Mouse (Mus musculus) thymus, adult 2 months (tissue): ENCODE data around the gene Adipoq. TPM values are rescaled to one million over a fixed set of nuclear protein-coding genes. Genes with fewer than 3 reads are reported as not detected.

Source experiments
- DNase-seq: peaks from one replicate; pipeline ENCODE4 v3.0.0; 2021
- H3K27ac ChIP-seq: fragments of 200-500 bp; 2 replicates; pipeline ENCODE4 v1.5.1; 2012; ENCODE audit warnings: low read length, control low read depth; ENCODE audit not compliant: control insufficient read depth, insufficient read depth
- H3K27me3 ChIP-seq: fragments of 200-500 bp; 2 replicates; pipeline ENCODE4 v1.6.1; 2012; ENCODE audit warnings: mild to moderate bottlenecking, low read length, moderate library complexity, mixed read lengths; ENCODE audit not compliant: control insufficient read depth, insufficient read depth
- H3K36me3 ChIP-seq: fragments of 200-500 bp; 2 replicates; pipeline ENCODE4 v1.6.1; 2012; ENCODE audit warnings: mild to moderate bottlenecking, low read length, moderate library complexity; ENCODE audit not compliant: control insufficient read depth, insufficient read depth
- H3K4me1 ChIP-seq: fragments of 200-500 bp; replicated peaks from 2 replicates; pipeline ENCODE4 v1.6.1; 2012; ENCODE audit warnings: low read length; ENCODE audit not compliant: control insufficient read depth, insufficient read depth
- H3K4me3 ChIP-seq: fragments of 200-500 bp; 2 replicates; pipeline ENCODE4 v1.5.1; 2012; ENCODE audit warnings: mild to moderate bottlenecking, low read length, control low read depth, moderate library complexity; ENCODE audit not compliant: control insufficient read depth, insufficient read depth
- CTCF ChIP-seq: fragments of 200-500 bp; IDR thresholded peaks from 2 replicates; pipeline ENCODE4 v1.5.1; 2012; ENCODE audit warnings: mild to moderate bottlenecking, control low read depth, low read length, moderate library complexity, borderline replicate concordance; ENCODE audit not compliant: control insufficient read depth, poor library complexity, insufficient read depth; ENCODE audit errors: extremely low read depth
- POLR2A ChIP-seq: fragments of 200-500 bp; IDR thresholded peaks from 2 replicates; pipeline ENCODE4 v1.6.1; 2012; ENCODE audit warnings: mild to moderate bottlenecking, low read length, control low read depth, moderate library complexity; ENCODE audit not compliant: control insufficient read depth, poor library complexity, insufficient read depth; ENCODE audit errors: extremely low read depth
- WGBS: fragments of 180-500 bp; shearing (Covaris S2); methylation state at CpG from one replicate; pipeline ENCODE4 v1.1.7; 2018; 5-methylcytosine and 5-hydroxymethylcytosine counted together
- polyA plus RNA-seq: library from polyadenylated mRNA; depleted of rRNA; stranded (reverse); fragments of >200 nt; gene quantifications from 2 replicates; pipeline ENCODE4 v1.2.3, GENCODE M21; 2012

Gene Adipoq
- polyA plus RNA-seq, 1 experiment = 61.3 TPM

GRCm38 (mm10) chr16:23158292-23158691, 12.0 kb downstream of the Adipoq start:
- Histone ChIP-seq H3K4me1 (no peaks in the 10 kb centered on the region), H3K36me3 (no peaks in the 10 kb centered on the region), H3K27ac (no peak overlapping the region), H3K4me3 (no peak overlapping the region), H3K27me3 (no peaks in the 10 kb centered on the region)
- DNase-seq = no peak
- WGBS = 94% methylated on average over 7 of the region's 7 CpGs
- TF ChIP-seq POLR2A (no peak), CTCF (no peak)

GRCm38 (mm10) chr16:23158957-23159356, 12.6 kb downstream of the Adipoq start:
- 75% methylated on average over 2 of the region's 2 CpGs for WGBS
- no peaks in the 10 kb centered on the region for H3K36me3 ChIP-seq

DNA sequence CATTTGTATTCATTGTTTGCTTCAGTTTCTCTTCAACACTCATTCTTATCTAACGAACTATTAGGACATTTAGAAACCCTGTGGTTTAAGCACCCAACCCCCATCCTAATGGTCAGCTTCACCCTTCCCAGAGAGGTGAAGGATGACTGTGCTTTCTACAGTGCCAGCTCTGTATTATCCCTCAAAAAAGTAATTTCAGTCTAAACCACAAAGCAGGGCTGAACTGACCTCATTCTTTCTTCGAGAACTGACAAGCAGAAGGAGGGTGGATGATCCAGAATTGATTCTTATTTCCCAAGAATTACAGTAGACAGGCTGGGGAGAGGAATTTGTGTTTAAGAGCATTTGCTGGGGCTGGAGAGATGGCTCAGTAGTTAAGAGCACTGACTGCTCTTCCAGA, 13.4 kb downstream of the Adipoq start:
- H3K27ac ChIP-seq = no peak overlapping the region
- H3K27me3 ChIP-seq = no peaks in the 10 kb centered on the region
- DNase-seq = no peak
- H3K4me1 ChIP-seq = peaks cover 2% of the 10 kb centered on the region
- H3K4me3 ChIP-seq = no peak overlapping the region
- 44% methylated on average over 2 of the region's 2 CpGs for WGBS
- no peaks in the 10 kb centered on the region for H3K36me3 ChIP-seq
- no peak for TF ChIP-seq CTCF
- TF ChIP-seq POLR2A = no peak

More at GRCm38 (mm10) chr16:23158957-23159356, 12.6 kb downstream of the Adipoq start:
- no peak for TF ChIP-seq CTCF
- Histone ChIP-seq H3K27me3 (no peaks in the 10 kb centered on the region), H3K27ac (no peak overlapping the region), H3K4me1 (no peaks in the 10 kb centered on the region), H3K4me3 (no peak overlapping the region)
- DNase-seq = no peak

DNA sequence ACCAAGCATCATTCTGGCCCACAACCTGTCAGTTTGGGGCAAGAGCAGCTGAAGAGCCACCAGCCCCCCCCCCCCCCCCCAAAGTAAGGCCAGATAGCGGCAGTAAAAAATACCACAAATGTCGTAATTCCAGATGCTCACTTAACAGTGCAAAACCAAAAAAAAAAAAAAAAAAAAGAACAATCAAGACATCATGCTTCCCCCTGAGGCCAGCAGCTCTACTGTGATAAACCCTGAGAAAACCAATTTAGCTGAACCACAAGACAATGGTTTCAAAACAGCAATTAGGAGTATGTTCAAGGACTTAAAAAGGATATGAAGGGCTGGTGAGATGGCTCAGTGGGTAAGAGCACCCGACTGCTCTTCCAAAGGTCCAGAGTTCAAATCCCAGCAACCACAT, 15.8 kb downstream of the Adipoq start:
- H3K4me3 ChIP-seq = no peak overlapping the region
- no peak for DNase-seq
- 15% methylated on average over 3 of the region's 3 CpGs for WGBS
- no peak overlapping the region for H3K27ac ChIP-seq
- no peaks in the 10 kb centered on the region for H3K36me3 ChIP-seq
- H3K4me1 ChIP-seq = peaks cover 11% of the 10 kb centered on the region
- no peaks in the 10 kb centered on the region for H3K27me3 ChIP-seq
- TF ChIP-seq CTCF = no peak

DNA sequence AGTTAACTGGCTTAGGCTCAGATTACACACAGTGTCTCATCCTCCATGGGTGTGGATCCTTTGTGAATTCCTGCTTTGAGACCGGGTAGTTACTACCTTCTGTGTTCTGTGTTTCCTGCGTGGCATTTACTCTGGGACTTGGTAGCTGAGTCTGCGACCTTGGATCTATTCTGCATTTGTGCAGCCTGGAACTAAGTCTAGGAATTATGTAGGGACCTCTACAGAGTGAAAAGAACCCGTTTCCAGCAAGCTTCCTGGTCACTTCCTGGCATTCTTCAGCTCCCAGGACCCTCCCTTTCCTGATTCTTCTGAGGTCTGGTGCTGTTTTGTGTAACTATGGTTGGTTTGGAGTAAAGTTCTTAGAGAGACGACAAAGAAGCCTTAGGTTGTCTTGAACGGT, 18.1 kb downstream of the Adipoq start:
- DNase-seq = no peak
- H3K4me1 ChIP-seq = peaks cover 11% of the 10 kb centered on the region
- no peak overlapping the region for H3K4me3 ChIP-seq
- TF ChIP-seq POLR2A (no peak), CTCF (no peak)
- 88% methylated on average over 6 of the region's 6 CpGs for WGBS
- no peaks in the 10 kb centered on the region for H3K27me3 ChIP-seq
- H3K27ac ChIP-seq = no peak overlapping the region
- no peaks in the 10 kb centered on the region for H3K36me3 ChIP-seq

DNA sequence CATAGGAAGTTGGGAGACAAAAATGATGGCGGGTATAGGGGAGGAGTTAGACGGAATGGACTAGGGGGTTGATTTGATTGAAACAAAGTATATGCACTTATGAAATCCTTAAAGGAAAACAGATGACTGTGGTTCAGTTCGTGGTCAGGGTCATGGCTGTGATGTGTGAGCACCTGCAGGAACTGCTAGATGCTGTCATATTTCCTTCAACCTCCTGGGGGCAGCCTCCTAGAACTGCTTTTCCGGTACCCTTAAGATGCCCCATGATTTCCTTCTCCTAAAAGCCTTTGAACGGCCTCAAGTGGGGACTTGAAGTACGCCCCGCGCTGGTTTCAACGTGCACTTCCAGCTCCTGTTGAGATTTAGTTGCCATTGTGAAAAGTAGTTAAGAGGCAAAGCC, 19.1 kb downstream of the Adipoq start:
- no peak overlapping the region for H3K27ac ChIP-seq
- TF ChIP-seq POLR2A (no peak), CTCF (no peak)
- 12% methylated on average over 9 of the region's 9 CpGs for WGBS
- DNase-seq = peak; percentile 82
- H3K36me3 ChIP-seq = no peaks in the 10 kb centered on the region
- H3K27me3 ChIP-seq = no peaks in the 10 kb centered on the region
- no peak overlapping the region for H3K4me3 ChIP-seq
- peaks cover 11% of the 10 kb centered on the region for H3K4me1 ChIP-seq

DNA sequence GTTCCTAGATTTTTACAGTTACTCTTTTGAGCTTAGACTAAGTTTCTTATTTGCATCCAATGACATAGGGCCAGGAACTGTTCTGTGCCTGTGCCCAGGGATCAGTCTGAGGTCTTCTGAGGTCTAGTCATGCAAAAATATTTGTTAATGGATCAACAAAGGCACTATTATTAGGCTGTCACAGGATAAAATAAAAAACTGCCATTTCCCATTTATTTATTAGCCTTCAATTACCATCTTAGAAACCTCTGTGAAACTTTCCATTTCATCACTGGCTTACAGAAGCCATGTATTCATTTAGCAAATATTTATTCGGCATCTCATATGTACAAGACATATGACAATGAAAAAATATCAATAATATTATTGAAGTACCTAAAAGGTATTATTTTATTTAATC, 20.3 kb downstream of the Adipoq start:
- Histone ChIP-seq H3K27ac (no peak overlapping the region), H3K4me3 (no peak overlapping the region), H3K36me3 (no peaks in the 10 kb centered on the region), H3K4me1 (peaks cover 11% of the 10 kb centered on the region), H3K27me3 (no peaks in the 10 kb centered on the region)
- TF ChIP-seq POLR2A (no peak), CTCF (no peak)
- WGBS = 100% methylated on average over 1 of the region's 1 CpGs
- no peak for DNase-seq
